Mouse (Mus musculus): ENCODE data around the gene Rbbp5.

Rbbp5 gene

GRCm38 (mm10) chr1:132542762-132543306 lies 65.7 kb downstream of the Rbbp5 start, which contains the start of gene Cntn2:
TSS of gene Cntn2 (minus strand) at chr1:132543256.
- DNase-seq: no peak

GRCm38 (mm10) chr1:132543789-132544188 lies 66.6 kb downstream of the Rbbp5 start:
- no peak for DNase-seq

Measured in kidney, postnatal 36 days (tissue).